Mouse (Mus musculus) liver, embryonic 14.5 days (tissue): ENCODE measurements around the gene 2310011J03Rik.
A peak's percentile ranks its signal among the peaks of the same experiment; 100 is the strongest.

Experiments used
- CTCF ChIP-seq: IDR thresholded peaks from 2 replicates; pipeline ENCODE4 v1.5.1; 2016; ENCODE audit warnings: antibody characterized with exemption, low read depth, control low read depth
- EP300 ChIP-seq: IDR thresholded peaks from 2 replicates; pipeline ENCODE4 v1.6.1; 2016; ENCODE audit warnings: antibody characterized with exemption, low read depth

DNA sequence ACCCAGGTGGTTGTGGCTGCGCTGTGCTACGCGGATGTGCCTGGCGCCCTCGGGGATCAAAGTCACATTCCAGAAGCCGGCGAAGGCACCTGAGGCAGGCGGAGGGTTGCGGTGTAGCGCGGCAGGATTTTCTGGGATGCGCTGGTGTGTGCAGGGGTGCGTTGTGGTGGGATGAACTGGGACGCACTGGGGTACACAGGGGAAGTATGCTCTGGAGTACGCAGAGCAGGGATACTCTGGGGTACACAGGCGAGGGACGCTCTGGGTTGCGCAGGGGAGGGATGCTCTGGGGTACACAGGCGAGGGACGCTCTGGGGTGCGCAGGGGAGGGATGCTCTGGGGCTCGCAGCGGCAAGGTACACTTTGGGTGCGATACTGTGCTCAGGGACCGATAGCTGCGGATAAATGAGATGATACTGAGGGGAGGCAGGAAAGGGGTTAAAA is 22.0 kb upstream of the 2310011J03Rik start:
- TF ChIP-seq CTCF (0 out of 2 replicates have a peak, but pooled peaks have one; percentile 13), EP300 (no peak)
